Mouse (Mus musculus) heart, embryonic 11.5 days (tissue): ENCODE measurements around the gene Elk4. TPM values are rescaled to one million over a fixed set of nuclear protein-coding genes. Genes with fewer than 3 reads are reported as not detected.

Experiments
- ATAC-seq: fragments of 200-750 bp; cut with Nextera tagmentation; replicated peaks from 2 replicates; pipeline ENCODE4 v1.8.0; 2017; ENCODE audit warnings: moderate library complexity; ENCODE audit not compliant: insufficient number of reproducible peaks, low FRiP score, low TSS enrichment
- H3K27ac ChIP-seq: fragments of 300-500 bp; sonication (generic); 2 replicates; pipeline ENCODE4 v1.5.1; 2014; ENCODE audit warnings: mild to moderate bottlenecking, low read depth, low read length
- H3K27me3 ChIP-seq: fragments of 300-500 bp; sonication (generic); 2 replicates; pipeline ENCODE4 v1.6.1; 2014; ENCODE audit warnings: mild to moderate bottlenecking, low read length, mixed read lengths; ENCODE audit not compliant: control insufficient read depth, insufficient read depth
- H3K36me3 ChIP-seq: fragments of 300-500 bp; sonication (generic); 2 replicates; pipeline ENCODE4 v1.6.1; 2014; ENCODE audit warnings: mild to moderate bottlenecking, low read length, moderate library complexity, mixed read lengths; ENCODE audit not compliant: control insufficient read depth, insufficient read depth
- H3K4me1 ChIP-seq: fragments of 300-500 bp; sonication (generic); 2 replicates; pipeline ENCODE4 v1.6.1; 2014; ENCODE audit warnings: low read length; ENCODE audit not compliant: control insufficient read depth, insufficient read depth
- H3K4me2 ChIP-seq: fragments of 300-500 bp; sonication (generic); 2 replicates; pipeline ENCODE4 v1.6.1; 2014; ENCODE audit warnings: mild to moderate bottlenecking, moderate library complexity
- H3K4me3 ChIP-seq: fragments of 300-500 bp; sonication (generic); 2 replicates; pipeline ENCODE4 v1.5.1; 2014; ENCODE audit warnings: low read depth, low read length
- H3K9ac ChIP-seq: fragments of 300-500 bp; sonication (generic); 2 replicates; pipeline ENCODE4 v1.6.1; 2014; ENCODE audit warnings: mild to moderate bottlenecking, low read depth, low read length, moderate library complexity
- H3K9me3 ChIP-seq: fragments of 300-500 bp; sonication (generic); replicated peaks from 2 replicates; pipeline ENCODE4 v1.6.1; 2016; ENCODE audit warnings: low read length; ENCODE audit not compliant: control insufficient read depth
- WGBS: fragments of 180-500 bp; shearing (Covaris S2); extraction: QIAGEN DNeasy Blood & Tissue Kit; methylation state at CpG from one replicate; pipeline ENCODE4 v1.1.7; 2014; ENCODE audit not compliant: insufficient replicate concordance; 5-methylcytosine and 5-hydroxymethylcytosine counted together
- polyA plus RNA-seq: library from polyadenylated mRNA; unstranded; fragments of >200 nt; fragmentation: Nextera tagmentation; extraction: Ambion mirVana; gene quantifications from 2 replicates; pipeline ENCODE4 v1.2.1, GENCODE M21; 2014

Gene Elk4
- polyA plus RNA-seq, 1 experiment from 2014 or later, result 21.0 TPM

GRCm38 (mm10) chr1:132060036-132060769 is 52.8 kb downstream of the Elk4 start:
- no peak for ATAC-seq

GRCm38 (mm10) chr1:132061750-132062541 is 54.5 kb downstream of the Elk4 start:
- H3K4me2 ChIP-seq, result no peak overlapping the region
- no peak overlapping the region for H3K9ac ChIP-seq
- H3K9me3 ChIP-seq, result no peaks in the 10 kb centered on the region
- H3K27ac ChIP-seq, result no peak overlapping the region
- H3K36me3 ChIP-seq, result no peaks in the 10 kb centered on the region
- no peak for ATAC-seq
- no peak overlapping the region for H3K4me3 ChIP-seq
- no peaks in the 10 kb centered on the region; the same call in 1 of the 2 replicates for H3K4me1 ChIP-seq
- H3K27me3 ChIP-seq, result peaks cover 21% of the 10 kb centered on the region
- WGBS, result 65% methylated on average over 6 of the region's 6 CpGs

More at GRCm38 (mm10) chr1:132060036-132060769, 52.8 kb downstream of the Elk4 start:
- no peak overlapping the region for H3K4me2 ChIP-seq
- H3K9ac ChIP-seq, result no peak overlapping the region
- no peaks in the 10 kb centered on the region for H3K36me3 ChIP-seq
- no peaks in the 10 kb centered on the region for H3K9me3 ChIP-seq
- no peak overlapping the region for H3K4me3 ChIP-seq
- H3K27ac ChIP-seq, result no peak overlapping the region
- peaks cover 5% of the 10 kb centered on the region for H3K27me3 ChIP-seq
- no peaks in the 10 kb centered on the region; the same call in 1 of the 2 replicates for H3K4me1 ChIP-seq
- 32% methylated on average over 7 of the region's 7 CpGs for WGBS

DNA sequence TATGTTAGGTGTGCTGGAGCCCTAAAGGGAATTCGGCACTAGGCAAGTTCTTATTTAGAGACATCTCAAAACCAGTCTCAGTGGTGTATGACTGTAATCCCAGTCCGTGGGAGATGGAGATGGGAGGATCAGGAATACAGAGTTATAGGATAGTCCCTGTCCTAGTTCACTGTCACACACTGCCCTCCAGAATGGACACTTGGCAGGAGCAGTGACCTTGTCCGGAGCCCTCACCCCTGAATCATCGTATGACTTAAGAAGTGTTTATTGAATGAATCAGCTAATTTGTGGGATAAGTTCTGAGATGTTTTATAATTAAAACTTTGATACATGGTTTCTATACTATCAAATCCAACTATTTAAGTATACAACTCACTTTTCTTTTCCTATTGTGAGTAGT is 55.7 kb downstream of the Elk4 start:
- H3K4me2 ChIP-seq, result no peak overlapping the region
- no peak overlapping the region for H3K9ac ChIP-seq
- H3K27me3 ChIP-seq, result peaks cover 32% of the 10 kb centered on the region
- no peak for ATAC-seq
- H3K9me3 ChIP-seq, result no peaks in the 10 kb centered on the region
- no peaks in the 10 kb centered on the region for H3K36me3 ChIP-seq
- H3K27ac ChIP-seq, result no peak overlapping the region
- no peak overlapping the region for H3K4me3 ChIP-seq
- WGBS, result 72% methylated on average over 4 of the region's 4 CpGs
- peaks cover 8% of the 10 kb centered on the region for H3K4me1 ChIP-seq

DNA sequence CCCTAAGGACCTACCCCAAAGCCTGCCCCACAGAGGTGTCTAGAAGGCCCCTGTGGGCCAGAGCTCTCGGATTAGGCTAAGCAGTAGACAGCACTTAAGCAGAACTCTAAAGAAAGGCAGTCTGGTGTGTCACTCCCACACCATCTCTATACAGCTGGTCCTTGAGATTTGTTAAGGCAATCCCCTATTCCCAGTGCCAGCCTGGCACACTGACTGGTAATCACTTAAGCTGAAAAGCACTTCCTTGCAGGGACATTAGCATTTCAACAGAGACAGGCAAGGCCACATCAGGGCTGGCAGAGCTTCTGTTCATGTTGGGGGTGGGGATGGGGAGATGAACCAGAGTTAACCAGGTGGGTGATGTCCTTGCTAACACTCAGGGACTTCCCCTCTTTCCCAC is 57.6 kb downstream of the Elk4 start:
- Histone ChIP-seq H3K27ac (no peak overlapping the region), H3K4me2 (no peak overlapping the region), H3K9ac (no peak overlapping the region), H3K4me1 (peaks cover 8% of the 10 kb centered on the region), H3K4me3 (no peak overlapping the region), H3K9me3 (no peaks in the 10 kb centered on the region), H3K36me3 (no peaks in the 10 kb centered on the region), H3K27me3 (peaks cover 49% of the 10 kb centered on the region)
- no peak for ATAC-seq
- 58% methylated on average over 1 of the region's 1 CpGs for WGBS

DNA sequence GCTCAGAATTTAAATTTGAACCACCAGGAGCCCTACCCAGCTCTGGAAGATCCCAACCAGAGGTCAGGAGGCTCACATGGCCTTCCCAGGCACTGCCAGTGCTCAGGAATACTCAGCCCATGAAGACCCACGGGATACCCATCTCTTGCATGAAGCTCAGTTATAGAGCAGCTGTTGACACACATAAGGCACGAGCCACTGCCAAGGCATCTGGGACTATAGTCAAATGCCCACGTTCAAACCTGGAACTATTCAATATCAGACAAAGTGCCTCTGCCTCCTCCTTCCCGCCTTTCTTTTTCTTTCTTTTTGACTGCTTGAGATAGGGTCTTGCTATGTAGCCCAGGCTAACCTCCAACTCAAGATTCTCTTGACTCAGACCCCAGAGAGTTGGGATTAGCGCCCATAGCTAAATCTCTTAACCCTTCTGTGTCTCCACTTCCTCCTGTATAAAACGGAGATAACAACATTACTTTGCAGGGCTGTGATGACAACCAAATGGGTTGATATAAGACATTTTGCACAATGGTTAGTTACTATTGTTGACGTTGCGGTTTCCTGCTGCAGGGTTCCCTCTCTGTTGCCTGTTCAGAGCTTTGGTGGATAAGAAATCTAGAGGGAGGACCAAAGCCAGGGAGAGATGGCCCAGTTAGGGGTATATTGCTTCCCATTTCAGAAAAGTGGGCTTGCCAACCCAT is 58.2 kb downstream of the Elk4 start:
- peaks cover 49% of the 10 kb centered on the region for H3K27me3 ChIP-seq
- no peak overlapping the region for H3K9ac ChIP-seq
- no peak for ATAC-seq
- no peak overlapping the region for H3K27ac ChIP-seq
- no peaks in the 10 kb centered on the region for H3K36me3 ChIP-seq
- no peak overlapping the region for H3K4me3 ChIP-seq
- H3K4me2 ChIP-seq, result no peak overlapping the region
- WGBS, result 62% methylated on average over 8 of the region's 8 CpGs
- H3K4me1 ChIP-seq, result peaks cover 8% of the 10 kb centered on the region
- no peaks in the 10 kb centered on the region for H3K9me3 ChIP-seq

DNA sequence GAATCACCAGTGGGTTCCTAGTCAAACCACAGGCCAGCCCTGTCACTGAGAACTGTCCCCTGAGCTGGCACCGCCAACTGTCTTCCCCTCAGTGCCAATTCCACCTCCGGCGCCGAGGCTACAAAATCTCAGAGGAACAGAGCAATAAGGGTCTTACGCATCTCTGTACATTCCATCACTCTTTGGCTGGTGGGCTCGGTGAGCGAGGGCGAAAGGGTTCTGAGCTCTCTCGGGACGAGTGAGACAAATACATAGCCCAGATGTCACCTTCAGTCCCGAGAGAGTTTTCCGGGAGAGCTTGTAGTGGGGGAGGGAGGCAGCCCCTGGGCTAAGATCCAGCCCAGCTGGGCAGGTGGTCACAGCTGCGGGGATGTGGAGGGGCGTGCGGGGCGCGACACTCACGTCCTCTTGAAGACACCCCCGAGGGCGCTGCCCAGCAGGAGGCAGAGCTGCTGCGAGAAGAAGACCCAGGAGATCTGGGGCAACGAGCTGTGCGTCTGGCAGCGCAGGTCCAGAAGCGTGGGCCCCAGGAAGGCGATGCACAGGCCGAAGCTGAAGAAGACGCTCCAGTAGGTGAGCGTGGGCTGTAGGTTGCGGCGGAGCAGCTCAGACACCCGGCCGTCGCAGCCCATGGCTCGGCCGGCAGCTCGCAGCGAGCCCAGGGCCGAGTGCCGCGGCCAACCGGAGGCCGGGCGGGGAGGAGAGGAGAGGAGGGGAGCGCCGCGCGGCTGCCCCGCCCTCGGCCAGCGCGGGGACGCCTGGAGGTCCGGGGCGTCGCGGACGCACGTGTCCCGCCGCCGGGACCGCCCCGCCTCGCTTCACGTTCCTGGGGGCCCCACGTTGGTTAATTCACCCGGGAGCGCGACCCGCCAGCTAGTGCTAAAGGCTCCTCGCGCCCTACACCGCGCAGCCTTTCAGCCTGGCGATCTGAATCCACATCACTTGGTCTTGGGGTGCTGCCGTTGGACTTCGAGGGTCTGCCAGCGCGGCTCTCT is 60.2 kb downstream of the Elk4 start, which contains the start of gene Mfsd4a:
TSS of gene Mfsd4a (minus strand) at position 802 of the 995 bp plus-strand sequence.
- peaks cover 52% of the 10 kb centered on the region for H3K27me3 ChIP-seq
- WGBS, result 4% methylated on average over 59 of the region's 80 CpGs
- H3K9me3 ChIP-seq, result no peaks in the 10 kb centered on the region
- H3K4me3 ChIP-seq, result peak within 1 kb of the TSS; percentile 51
- peak; percentile 55; the same call in 1 of the 2 replicates for ATAC-seq
- H3K36me3 ChIP-seq, result no peaks in the 10 kb centered on the region
- peak within 1 kb of the TSS; percentile 52; the same call in 1 of the 2 replicates for H3K9ac ChIP-seq
- peaks cover 8% of the 10 kb centered on the region for H3K4me1 ChIP-seq
- no peak within 1 kb of the TSS for H3K27ac ChIP-seq
- peak within 1 kb of the TSS; percentile 96 for H3K4me2 ChIP-seq

DNA sequence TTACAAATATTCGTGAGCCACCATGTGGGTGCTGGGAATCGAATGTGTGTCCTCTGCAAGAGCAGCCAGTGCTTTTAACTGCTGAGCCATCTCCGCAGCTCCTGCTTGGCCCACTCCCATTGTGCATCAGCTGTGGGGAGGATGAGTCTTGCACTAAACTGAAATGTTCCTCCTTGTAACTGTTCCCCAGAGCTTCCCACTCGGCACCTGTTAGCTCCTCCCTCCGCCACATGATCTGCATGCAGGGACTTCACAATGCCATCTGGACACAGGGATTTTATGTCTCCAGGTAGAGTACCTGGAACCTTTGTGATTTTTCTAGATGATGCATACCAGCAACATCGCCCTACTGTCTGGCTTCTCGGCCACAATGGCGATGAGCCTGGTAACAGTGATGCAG is 62.0 kb downstream of the Elk4 start:
- H3K4me2 ChIP-seq, result no peak overlapping the region
- ATAC-seq, result no peak
- H3K4me3 ChIP-seq, result no peak overlapping the region
- peaks cover 8% of the 10 kb centered on the region for H3K4me1 ChIP-seq
- H3K9me3 ChIP-seq, result no peaks in the 10 kb centered on the region
- H3K27me3 ChIP-seq, result peaks cover 52% of the 10 kb centered on the region
- no peaks in the 10 kb centered on the region for H3K36me3 ChIP-seq
- H3K27ac ChIP-seq, result no peak overlapping the region
- H3K9ac ChIP-seq, result no peak overlapping the region
- WGBS, result 82% methylated on average over 8 of the region's 8 CpGs
